Mouse (Mus musculus): ENCODE measurements around the gene Rab23.

The Rab23 gene

DNA sequence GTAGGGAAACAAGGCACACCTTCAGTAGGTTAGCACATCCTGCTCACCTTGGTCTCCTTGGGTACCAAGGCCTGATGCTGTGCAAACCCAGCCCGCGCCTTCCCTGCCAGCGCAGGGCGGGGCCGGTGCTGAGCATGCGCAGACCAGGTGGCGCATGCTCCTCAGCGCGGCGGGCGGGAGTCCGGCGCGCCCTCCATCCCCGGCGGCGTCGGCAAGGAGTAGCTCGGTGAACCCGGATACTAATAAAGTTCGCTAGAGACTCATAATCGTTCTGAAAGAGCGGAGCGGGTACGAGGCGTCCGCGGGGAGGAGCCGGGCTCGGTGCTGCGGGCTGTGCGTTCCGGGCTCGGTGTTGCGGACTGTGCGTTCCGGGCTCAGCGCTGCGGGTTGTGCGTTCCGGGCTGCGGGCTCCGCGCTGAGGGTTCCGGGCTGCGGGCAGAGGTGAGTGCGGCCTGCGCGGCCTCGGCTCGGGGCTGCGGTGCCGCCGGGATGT, at the start of gene Rab23:
Gene Rab23, plus strand, starts transcription at position 155 of the 493 bp plus-strand sequence.
- DNase-seq: peak; percentile 89

DNA sequence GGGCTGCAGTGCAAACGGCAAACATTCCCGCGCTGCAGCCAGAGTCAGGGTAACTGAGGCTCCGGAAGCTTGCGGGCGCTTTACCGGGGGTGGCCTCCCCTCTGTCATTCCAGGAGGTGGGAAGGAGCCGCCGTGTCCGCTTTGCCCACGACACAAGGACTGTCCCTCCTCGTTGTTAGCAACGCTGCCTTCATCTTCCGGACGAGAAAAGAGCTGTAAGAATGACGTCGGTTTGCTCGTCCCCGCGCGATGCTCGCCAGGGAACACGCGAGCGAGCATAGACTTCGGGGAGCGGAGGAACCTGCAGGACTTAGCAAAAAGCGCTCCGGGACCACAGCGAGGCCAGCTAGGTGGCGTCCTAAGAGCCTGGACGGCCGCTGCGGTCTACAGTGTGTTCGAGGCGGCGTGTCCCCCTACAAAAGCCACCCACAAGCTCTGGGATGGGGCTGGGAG, 49.5 kb upstream of the Rab23 start:
- peak; percentile 72 for DNase-seq

DNA sequence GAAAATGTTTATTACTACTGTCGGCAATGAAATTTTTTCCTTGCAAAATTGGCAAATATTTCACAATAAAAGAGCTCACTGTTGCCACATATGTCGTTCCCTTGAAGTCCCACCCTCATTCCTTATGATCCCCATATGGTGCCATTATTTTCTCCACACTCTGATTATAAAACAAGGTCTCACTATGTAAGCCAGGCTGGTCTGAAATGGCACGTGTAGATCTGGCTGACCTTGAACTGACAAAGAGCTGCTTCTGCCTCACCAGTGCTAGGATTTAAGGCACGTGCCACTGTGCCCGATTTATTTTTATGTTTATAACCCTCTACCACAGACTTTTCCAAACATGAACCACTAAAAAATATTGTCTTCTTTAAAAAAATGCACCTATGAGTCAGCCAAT, 48.2 kb upstream of the Rab23 start:
- no peak for DNase-seq

DNA sequence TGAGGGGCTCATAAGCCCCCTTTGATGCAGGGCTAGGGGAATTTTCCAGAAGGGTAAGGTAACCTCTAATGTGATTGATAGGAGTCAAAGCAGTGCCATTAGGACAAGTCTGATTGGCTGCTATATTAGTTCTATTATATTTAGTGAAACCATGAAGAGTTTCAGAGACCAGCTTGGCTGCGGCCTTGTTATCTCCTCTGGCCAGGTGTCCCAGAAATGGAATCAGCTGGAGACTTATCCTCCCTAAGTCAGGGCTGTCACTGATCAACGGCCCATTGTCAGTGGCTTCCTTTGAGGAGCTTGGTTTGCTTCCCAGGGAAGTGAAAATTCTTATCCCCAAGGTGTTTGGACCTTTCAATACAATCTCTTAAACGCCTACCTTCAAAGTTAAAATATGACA, 47.6 kb upstream of the Rab23 start:
- DNase-seq: no peak

DNA sequence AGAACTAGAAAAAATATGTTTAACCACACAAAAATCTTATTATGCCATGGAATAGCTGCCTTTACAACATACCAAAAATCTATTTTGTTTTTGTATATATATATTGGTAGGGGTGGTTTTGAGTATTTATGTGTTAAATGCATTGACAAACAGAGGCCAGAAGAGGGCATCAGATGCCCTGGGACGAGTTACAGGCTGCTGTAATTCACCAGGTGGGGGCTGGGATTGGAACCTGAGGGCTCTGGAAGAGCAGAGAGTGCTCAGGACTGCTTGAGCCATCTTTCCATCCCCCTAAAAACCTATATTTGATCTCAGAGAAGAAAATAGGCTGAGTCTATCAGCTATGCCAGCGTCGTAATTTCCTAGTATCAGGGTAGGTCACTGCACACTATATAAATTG, 47.2 kb upstream of the Rab23 start:
- peak; percentile 46 for DNase-seq

DNA sequence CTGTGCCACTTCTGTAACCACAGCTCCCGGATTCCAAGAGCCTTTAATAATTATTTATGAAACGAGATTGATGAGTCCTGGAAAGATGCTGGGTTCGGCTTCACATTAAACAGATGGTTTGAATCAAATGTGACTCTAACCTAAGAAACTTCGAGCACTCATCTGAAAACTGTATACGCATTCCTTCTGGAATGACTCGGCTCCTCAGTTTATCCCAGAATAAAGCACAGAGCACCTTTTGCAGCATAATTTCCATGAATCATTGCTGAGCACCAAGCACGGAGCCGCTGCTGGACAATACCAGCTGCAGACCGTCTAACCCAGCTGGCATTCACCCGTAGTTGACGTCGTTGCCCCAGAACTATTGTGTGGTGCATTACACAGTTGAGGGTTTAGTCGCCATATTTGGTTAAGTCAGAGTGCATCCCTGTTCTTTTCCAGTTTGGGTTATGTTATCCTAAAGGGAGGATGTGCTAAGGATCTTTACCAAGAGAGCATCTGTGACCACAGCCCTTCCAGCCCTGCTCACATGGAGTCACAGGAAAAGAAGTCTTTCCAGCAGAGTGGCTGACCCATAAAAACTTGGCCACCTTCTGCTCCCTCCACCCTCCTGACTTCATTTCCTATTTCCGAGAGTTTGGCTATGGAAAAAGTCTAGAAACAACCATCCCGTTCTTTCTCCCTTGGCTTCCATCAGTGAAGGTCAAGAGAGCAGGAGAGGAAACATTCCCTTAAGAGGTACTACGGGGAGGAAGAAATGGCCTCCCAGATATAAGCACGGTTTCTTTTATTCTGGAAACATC, 46.3 kb upstream of the Rab23 start:
- no peak for DNase-seq

DNA sequence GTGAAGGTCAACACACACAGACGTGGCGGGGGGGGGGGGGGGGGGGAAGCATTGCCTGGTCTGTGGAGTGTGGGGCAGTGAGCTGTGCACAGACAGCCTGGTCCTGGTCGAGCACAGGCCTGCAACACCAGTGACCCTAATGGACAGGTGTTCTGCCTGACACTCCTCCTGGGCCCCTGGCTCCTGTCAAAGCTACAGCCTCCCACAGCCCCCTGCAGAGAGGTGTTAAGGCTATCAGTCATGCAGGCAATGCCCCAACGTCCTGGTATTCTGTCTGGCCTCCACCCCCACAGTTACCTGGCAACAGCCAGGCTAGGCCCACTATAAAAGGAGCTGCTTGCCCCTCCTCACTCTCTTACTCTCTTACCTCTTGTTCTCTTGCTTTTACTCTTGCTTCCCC, 39.3 kb upstream of the Rab23 start:
- DNase-seq: no peak

DNA sequence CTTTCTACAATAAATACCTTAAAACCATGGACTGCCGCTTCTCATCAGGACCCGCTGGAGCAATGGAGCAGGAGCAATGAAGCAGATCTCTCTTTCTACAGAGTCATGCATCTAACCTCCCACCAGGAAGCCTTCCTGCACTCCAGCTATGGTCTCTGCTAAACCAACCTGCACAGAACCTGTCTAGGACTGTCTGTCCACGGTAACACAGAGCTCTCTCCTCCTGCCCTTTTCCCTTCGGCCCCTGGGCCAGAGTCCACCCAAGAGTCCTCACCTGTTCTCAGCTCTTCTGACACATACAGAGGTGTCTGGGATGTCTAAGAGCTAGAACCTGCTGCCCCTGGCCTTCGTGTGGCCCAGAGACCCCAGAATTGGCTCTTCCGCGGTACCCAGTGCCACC, 38.8 kb upstream of the Rab23 start:
- no peak for DNase-seq

DNA sequence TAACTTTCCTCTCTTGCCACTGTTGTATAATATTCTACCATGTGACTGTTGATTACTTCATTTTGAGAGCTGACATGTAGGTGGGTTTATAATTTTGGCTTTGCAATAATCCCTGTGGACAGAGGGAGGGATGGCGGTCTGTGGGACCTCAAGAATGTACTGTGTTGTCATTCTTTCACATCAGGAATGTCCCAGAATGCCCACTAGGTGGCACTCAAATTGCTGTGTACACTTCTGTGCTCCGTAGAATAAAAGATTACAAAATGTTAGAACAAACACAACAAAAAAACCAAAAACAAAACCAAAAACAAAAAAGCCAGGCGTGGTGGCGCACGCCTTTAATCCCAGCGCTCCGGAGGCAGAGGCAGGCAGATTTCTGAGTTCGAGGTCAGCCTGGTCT, 35.2 kb upstream of the Rab23 start:
- DNase-seq: no peak

DNA sequence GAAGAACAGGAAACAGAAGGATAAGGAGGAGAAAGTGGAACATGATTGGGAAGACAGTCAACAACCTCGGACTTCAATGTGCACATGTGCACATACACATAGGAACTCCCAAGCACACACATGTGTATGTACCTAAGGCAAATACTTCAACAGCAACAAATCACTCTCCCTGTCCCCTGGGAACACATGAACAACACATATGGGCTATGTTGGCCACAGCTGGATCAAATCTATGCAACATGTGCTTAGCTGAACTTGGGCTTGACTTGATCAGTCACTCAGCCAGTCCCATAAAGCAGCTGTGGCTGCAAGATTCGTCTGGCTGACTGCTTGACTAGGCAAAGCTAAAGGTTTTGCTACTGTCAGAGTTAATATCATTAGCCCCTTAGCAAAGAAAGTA, 30.9 kb upstream of the Rab23 start:
- DNase-seq: no peak

DNA sequence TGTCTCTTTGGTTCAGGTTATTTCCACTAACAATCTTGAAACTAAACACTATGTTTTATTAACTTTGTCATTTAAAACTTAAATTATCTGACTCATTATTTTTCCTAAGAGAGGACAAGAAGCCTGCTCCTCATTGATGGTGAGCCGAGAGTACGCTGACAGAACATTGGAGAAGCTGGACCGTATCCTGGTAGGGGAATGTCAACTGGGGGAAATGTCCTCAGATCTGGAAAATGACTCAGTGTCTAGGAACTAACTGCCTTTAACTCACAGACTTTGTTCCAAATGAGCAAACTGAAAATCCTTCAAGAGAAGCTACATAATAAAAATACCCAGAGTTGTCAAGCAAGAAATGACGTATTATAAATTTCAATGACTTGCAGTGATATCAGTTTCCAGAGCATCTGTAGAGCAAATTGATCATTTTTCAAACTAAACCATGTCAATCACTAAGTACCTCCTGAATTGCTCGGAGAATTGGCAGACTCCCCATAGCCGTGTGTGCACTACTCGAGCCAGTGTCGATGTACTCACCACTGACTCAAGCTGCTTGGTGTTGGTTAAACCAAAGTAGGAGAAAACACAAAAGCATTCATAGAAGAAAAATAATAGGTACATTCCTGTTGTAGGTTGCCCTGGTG, 30.1 kb upstream of the Rab23 start:
- no peak for DNase-seq

DNA sequence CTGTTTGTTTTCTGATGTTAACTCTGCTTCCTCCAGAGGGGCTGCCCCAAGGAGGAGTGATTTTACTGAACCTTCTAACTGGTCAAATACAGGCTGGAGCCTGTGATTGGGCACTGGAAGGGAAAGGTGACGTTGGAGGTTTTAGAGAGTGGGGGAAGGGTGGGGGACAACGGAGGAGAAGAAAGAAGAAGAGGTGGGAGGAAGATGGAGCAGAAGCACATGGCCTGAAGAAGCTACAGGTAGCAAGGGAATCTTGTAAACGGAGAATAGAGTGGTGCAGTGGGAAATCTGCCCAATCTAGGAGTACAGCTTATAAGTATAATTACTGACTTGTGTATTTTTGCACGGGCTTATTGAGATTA, 29.6 kb upstream of the Rab23 start:
- no peak for DNase-seq

DNA sequence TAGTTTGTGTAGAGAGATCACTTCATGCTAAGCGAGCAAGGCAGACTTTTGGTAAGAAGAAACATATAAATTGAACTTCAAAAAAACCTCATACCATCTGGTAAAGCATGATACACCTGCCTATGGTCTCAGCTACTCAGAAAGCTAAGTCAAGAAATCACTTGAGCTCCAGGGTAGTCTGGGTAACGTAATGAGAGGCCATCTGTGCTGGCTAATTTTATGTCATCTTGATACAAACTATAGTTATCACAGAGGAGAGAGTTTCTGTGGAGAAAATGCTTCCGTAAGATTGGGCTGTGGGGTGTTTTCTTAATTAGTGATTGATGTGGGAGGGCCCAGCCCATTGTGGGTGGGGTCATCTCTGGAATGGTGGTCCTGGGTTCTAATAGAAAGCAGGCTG, 25.8 kb upstream of the Rab23 start:
- no peak for DNase-seq

DNA sequence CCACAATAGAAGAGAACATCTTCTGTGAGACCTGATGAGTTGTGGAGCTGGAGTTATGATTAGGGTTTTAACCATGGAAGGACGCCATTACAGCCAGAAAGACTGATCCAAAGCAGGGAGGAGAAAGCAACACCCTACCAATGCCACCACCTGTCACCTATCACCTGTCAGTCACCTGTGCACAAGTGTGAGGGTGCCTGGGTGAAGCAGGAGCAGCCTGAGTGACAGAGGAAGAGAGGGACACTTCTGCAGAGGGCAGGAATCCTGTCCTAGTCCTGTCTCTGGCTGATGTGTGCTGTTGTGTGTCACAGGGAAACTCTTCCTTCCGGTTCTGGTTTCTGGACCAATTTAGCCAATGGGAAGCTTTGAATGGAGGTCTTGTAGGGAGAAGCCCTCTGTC, 23.7 kb upstream of the Rab23 start:
- no peak for DNase-seq

DNA sequence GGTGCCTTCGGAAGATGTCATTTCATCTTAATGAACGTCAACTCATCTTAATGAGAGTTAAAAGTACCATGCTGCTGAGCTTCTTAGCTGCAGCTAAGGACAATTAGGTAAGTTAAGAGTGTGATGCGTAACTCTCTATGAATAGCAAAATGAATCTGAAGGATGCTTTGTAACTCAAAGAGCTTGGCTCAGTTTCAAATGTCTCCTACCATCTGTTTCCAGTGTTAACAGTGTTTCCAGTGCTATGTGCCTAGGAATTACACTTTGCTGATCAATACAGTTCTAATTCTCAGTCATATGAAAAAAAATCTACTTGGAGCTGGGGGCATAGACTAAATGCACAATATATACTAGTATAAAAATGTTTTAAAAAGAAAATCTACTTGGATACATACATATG, 18.4 kb upstream of the Rab23 start:
- no peak for DNase-seq

DNA sequence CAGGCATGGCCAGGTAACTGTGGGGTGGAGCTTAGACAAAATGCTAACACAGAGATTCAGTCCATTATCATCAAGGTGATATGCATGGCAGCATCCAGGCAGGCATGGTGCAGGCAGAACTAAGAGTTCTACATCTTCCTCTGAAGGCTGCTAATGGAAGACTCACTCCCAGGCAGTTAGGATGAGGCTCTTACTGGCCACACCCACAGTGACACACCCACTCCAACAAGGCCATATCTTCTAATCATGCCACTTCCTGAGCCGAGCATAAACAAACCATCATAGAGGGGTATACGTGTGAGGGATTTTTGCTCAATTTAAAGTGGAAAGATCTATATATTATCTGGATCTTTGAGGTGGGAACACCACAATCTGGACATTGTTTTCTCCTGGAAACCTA, 10.1 kb upstream of the Rab23 start:
- no peak for DNase-seq

DNA sequence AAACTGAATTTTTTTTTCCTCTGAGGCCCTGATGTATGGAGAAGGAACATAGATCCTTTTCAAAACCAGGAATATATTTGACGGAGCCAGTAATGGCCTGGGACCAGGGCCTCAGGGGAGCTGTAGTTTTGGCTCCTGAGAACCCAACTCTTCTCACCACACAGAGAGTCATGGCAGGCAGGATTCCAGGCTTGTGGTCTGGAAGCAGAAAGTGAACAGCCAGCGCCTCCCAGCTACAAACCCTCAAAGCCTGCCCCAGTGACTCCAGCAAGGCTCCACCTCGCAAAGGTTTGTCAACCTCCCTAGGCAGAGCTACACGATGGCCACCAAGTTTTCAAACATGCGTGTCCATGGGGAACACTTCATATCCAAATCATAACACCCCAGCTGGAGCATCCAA, 7.7 kb upstream of the Rab23 start:
- no peak for DNase-seq

DNA sequence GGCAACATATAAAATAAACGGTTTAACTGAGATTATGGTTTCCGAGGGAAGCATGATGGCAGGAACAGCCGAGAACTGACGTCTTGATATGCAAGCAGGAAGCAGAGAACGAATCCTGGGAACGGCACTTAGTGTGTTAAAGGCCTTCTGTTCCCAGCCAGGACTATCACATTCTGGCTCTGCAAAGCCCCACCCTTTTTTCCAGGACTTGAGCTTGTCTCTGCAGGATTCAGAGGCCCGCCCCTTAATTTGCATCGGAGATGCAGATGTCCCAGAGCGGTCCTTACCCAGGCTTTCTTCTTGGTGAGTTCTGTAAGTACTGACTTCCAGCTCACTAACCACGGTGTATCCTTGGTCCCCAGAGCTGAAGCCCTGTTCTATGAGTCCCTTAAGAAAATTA, 4.9 kb upstream of the Rab23 start:
- no peak for DNase-seq

DNA sequence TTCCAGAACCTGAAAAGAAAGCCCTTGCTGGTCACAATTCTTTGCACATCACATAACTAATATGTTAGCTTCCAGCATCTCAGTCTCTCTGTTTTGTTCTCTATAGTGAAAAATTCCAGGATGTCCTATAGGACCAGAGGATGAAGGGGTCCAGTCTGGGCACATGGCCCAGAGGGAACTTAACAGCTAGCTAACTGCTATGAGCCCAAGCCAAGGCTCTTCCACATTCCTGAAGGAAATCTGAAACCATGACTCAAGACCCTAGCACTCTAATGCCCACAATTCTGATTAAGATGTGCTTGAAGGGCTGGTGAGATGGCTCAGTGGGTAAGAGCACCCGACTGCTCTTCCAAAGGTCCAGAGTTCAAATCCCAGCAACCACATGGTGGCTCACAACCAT, 2.1 kb upstream of the Rab23 start:
- DNase-seq: no peak

DNA sequence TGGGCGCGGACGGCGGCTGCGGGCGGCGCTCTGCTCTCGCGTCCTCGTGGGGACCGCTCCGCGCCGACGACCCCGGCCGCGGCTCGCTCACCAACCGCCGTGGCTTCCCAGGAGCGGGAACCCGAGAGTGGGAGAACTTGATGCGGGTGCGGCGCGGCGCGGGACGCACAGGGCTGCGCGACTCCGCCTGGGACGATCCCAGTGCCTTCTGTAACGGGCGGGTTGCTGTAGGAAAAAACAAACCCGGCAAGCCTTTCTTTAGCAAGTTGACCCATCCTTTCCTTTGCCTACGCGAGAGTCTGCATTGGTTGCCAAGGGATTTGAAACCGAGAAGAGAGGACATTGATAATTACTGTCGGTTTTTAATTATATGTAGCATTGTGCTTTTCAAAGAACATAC, 544 bp downstream of the Rab23 start:
- DNase-seq: peak; percentile 53

DNA sequence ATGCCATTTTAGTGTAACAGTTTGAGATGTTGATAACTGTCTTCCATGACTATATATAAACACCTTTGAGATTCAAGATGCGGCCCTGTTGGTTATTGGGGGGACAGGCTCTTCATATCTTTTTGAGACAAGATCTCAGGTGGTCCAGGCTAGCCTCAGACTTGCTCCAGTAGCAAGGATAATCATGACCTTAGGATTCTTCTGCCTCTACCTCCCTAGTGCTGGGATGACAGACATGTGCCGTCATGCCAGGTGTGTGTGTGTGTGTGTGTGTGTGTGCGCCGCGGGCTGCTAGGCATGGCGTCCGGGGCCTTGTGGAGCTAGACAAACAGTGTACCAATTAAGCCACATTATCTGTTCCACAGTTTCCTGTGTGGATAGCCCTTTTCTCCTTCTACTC, 1.3 kb downstream of the Rab23 start:
- no peak for DNase-seq

DNA sequence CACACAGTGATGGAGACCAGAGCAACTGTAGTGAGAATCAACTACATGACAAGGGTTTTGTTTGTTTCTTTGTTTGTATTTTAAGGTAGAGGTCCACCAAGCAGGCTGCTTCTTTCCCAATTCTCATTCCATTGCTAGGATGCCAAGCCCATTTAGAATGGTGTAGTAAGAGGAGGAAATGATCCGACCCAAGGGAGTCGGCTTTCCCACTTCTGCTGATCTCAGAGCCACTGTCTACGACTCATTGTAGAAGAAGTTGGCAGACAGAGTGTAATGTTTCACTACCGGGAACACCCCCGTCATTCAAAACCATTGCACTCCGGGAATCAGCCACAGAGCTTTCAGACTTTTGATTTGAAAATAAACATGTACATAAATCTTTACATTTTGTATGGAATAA, 4.8 kb downstream of the Rab23 start:
- DNase-seq: no peak

DNA sequence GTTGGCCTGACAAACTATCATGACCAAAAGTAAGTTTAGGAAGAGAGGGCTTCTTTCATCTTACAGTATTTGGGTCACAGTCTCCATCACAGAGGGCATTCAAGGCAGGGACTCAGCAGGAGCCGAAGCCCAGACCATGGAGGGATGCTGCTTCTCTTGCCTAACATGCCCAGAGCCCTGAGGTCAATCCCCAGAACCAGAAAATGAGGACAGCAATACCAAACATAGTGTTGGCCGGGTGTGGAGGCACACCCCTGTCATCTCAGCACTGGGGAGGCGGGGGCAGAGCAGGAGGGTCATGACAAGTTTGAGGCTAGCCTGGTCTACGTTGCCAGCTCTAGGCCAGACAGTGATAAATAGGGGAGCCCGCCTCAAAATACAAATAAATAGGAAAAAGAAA, 5.4 kb downstream of the Rab23 start:
- DNase-seq: no peak

DNA sequence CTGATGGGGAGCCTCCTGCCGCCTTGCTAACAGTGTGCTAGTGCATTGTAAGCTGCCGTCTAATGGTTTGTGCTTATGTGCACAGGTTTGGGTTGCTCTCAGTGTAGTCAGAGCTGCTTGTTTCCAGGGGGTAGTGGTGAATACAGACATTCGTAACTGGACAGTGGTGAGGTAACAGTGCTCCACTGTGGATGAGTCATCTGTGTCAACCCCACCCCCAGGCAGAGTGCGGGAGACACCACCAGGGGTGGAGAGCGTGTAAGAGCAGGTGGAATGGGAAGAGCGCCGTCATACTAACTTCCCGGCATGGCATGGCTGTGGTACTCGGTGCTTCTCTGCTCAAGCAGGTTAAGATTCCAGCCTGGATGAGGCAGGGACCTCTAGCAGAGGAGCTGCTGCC, 13.4 kb downstream of the Rab23 start:
- no peak for DNase-seq
